Mouse (Mus musculus): ENCODE measurements around the gene Elmo1. TPM values are rescaled to one million over a fixed set of nuclear protein-coding genes. Genes with fewer than 3 reads are reported as not detected.

Gene Elmo1
- polyA plus RNA-seq, 1 experiment from 2014 or later: 31.3 TPM

DNA sequence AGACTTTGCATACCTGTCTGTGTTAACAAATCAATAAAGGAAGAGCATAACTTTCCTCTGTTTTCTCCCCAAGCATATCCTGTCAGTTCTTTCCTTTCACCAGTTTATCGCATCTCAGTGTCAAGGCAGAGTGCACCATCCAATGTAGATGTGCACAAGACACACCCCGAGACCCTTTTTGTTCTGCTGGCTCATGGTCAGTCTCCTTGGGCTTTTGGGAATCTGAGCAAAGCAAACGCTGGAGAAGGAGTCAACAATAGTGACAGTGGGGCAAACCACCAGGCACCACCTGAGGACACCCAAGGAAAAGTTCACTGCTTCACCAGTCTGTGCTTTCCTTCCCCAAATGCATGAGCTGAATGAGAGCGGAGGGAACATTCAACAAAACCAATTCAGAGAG lies 56.5 kb downstream of the Elmo1 start:
- no peak overlapping the region for H3K27ac ChIP-seq
- H3K36me3 ChIP-seq (ENCODE audit: inconsistent target): no peaks in the 10 kb centered on the region
- WGBS (ENCODE audit: missing documents): 94% methylated on average over 4 of the region's 4 CpGs
- H3K79me2 ChIP-seq (ENCODE audit: inconsistent target): peaks cover 94% of the 10 kb centered on the region
- H3K4me3 ChIP-seq (ENCODE audit: inconsistent target): no peak overlapping the region

GRCm38 (mm10) chr13:20147736-20148135 lies 57.3 kb downstream of the Elmo1 start:
- H3K27ac ChIP-seq: no peak overlapping the region
- 100% methylated on average over 4 of the region's 4 CpGs for WGBS (ENCODE audit: missing documents)
- no peaks in the 10 kb centered on the region for H3K36me3 ChIP-seq (ENCODE audit: inconsistent target)
- H3K79me2 ChIP-seq (ENCODE audit: inconsistent target): peaks cover 94% of the 10 kb centered on the region
- no peak overlapping the region for H3K4me3 ChIP-seq (ENCODE audit: inconsistent target)

GRCm38 (mm10) chr13:20150130-20150835 lies 59.9 kb downstream of the Elmo1 start:
- WGBS (ENCODE audit: missing documents): 93% methylated on average over 11 of the region's 11 CpGs
- Histone ChIP-seq H3K4me3 (ENCODE audit: inconsistent target) (no peak overlapping the region), H3K79me2 (ENCODE audit: inconsistent target) (peaks cover 94% of the 10 kb centered on the region), H3K27ac (no peak overlapping the region), H3K36me3 (ENCODE audit: inconsistent target) (no peaks in the 10 kb centered on the region)

- peak overlapping the region; percentile 78 for H3K27ac ChIP-seq
- H3K36me3 ChIP-seq (ENCODE audit: inconsistent target): no peaks in the 10 kb centered on the region
- H3K4me3 ChIP-seq (ENCODE audit: inconsistent target): no peak overlapping the region
- 14% methylated on average over 4 of the region's 4 CpGs for WGBS (ENCODE audit: missing documents)
- H3K79me2 ChIP-seq (ENCODE audit: inconsistent target): peaks cover 94% of the 10 kb centered on the region
These were observed 61.0 kb downstream of the Elmo1 start for GRCm38 (mm10) chr13:20151302-20151978.

- 100% methylated on average over 1 of the region's 1 CpGs for WGBS (ENCODE audit: missing documents)
- H3K27ac ChIP-seq: no peak overlapping the region
- peaks cover 100% of the 10 kb centered on the region for H3K79me2 ChIP-seq (ENCODE audit: inconsistent target)
- H3K4me3 ChIP-seq (ENCODE audit: inconsistent target): no peak overlapping the region
- no peaks in the 10 kb centered on the region for H3K36me3 ChIP-seq (ENCODE audit: inconsistent target)
These were observed 66.7 kb downstream of the Elmo1 start for GRCm38 (mm10) chr13:20157059-20157458.

- peaks cover 100% of the 10 kb centered on the region for H3K79me2 ChIP-seq (ENCODE audit: inconsistent target)
- no peaks in the 10 kb centered on the region for H3K36me3 ChIP-seq (ENCODE audit: inconsistent target)
- no peak overlapping the region for H3K27ac ChIP-seq
- H3K4me3 ChIP-seq (ENCODE audit: inconsistent target): no peak overlapping the region
- 73% methylated on average over 5 of the region's 5 CpGs for WGBS (ENCODE audit: missing documents)
These were observed 67.1 kb downstream of the Elmo1 start for GRCm38 (mm10) chr13:20157529-20157928.

DNA sequence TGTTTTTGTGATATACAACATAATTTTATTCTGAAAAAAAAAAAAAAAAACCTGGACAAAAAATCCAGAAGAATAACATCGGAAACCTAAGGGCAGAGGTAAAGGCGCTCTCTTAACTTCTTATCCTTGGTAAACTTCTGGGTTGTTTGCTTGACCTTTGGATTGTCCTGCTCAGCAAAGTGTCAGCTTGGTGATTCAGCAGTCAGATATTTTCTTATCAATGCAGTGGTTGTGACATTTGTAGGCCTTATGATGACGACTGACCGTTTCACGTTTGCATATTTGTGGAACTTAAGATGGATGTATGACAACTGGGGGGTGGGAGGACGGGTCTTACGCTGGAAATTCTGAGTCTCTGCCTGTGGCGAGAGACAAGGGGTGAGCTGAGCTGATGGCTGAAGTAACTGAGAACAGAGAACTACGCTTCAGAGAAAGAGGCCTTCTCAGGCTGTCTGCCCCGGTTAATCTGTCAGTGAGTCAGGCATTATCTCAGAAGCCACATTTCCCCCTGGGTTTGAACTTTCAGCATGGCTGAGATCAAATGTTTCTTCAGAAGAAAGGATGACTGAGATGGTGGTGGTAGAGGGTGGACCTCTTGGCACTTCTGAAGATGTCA lies 73.1 kb downstream of the Elmo1 start:
- Histone ChIP-seq H3K4me3 (ENCODE audit: inconsistent target) (no peak overlapping the region), H3K79me2 (ENCODE audit: inconsistent target) (peaks cover 100% of the 10 kb centered on the region), H3K36me3 (ENCODE audit: inconsistent target) (no peaks in the 10 kb centered on the region), H3K27ac (no peak overlapping the region)
- 66% methylated on average over 10 of the region's 10 CpGs for WGBS (ENCODE audit: missing documents)

- H3K27ac ChIP-seq: no peak overlapping the region
- WGBS (ENCODE audit: missing documents): 55% methylated on average over 2 of the region's 2 CpGs
- H3K4me3 ChIP-seq (ENCODE audit: inconsistent target): no peak overlapping the region
- no peaks in the 10 kb centered on the region for H3K36me3 ChIP-seq (ENCODE audit: inconsistent target)
- peaks cover 96% of the 10 kb centered on the region for H3K79me2 ChIP-seq (ENCODE audit: inconsistent target)
These were observed 74.4 kb downstream of the Elmo1 start for GRCm38 (mm10) chr13:20164837-20165236.

- peak overlapping the region; percentile 5; the same call in 1 of the 2 replicates for H3K27ac ChIP-seq
- H3K4me3 ChIP-seq (ENCODE audit: inconsistent target): no peak overlapping the region
- peaks cover 84% of the 10 kb centered on the region for H3K79me2 ChIP-seq (ENCODE audit: inconsistent target)
- H3K36me3 ChIP-seq (ENCODE audit: inconsistent target): no peaks in the 10 kb centered on the region
- WGBS (ENCODE audit: missing documents): 46% methylated on average over 10 of the region's 10 CpGs
These were observed 83.7 kb downstream of the Elmo1 start for GRCm38 (mm10) chr13:20173987-20174654.

DNA sequence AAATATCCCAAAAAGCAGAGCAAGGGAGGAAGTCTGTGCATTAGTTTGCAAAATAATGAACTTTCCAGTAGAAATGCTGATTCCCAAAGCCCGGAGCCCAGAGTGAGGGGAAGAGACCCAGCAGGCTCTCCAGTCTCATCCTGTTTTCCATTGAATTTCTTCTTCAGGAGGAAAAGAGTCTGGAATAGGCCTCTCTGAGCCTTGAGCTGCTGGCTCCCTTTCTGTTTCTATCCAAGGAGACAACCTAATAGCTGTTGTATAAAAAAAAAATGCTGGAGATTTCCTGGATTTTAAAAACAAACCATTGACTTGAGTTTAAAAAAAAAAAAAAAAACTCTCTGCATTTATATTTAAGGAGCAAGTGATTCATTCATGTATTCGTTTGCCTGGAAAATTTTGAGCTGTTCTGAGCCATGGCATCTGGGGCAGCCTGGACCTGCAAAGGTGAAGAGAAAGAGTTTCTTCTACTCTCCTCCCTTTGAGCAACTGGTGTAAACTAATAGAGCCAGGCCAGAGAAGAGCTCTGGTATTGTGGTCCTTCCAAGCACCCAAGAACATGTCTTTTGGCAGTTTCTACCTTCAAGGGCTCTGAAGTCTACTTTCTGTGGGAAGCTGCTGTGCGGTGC lies 84.4 kb downstream of the Elmo1 start:
- Histone ChIP-seq H3K4me3 (ENCODE audit: inconsistent target) (no peak overlapping the region), H3K79me2 (ENCODE audit: inconsistent target) (peaks cover 88% of the 10 kb centered on the region), H3K36me3 (ENCODE audit: inconsistent target) (no peaks in the 10 kb centered on the region), H3K27ac (peak overlapping the region; percentile 5; the same call in 1 of the 2 replicates)
- 68% methylated on average over 3 of the region's 3 CpGs for WGBS (ENCODE audit: missing documents)

DNA sequence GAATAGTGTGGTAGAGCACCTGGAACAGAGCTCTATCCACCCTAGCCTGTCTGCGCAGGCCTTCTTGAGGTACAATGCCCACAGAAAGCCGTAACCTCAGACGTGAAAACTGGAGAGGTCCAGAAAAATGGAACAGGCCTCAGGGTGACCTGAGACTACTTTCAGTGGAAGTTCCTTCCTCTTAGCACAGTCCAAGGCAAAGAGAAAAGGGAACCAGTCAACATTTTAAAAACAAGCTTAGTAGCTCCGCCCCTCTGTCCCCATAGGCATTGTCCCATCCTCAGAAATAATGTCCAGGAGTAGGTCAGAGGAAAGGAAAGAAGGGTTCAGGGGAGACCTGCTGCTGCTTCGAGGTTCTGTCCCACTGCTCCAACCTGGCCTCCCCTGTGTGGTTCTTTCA lies 90.3 kb downstream of the Elmo1 start:
- Histone ChIP-seq H3K79me2 (ENCODE audit: inconsistent target) (peaks cover 74% of the 10 kb centered on the region), H3K27ac (peak overlapping the region; percentile 83), H3K4me3 (ENCODE audit: inconsistent target) (no peak overlapping the region), H3K36me3 (ENCODE audit: inconsistent target) (no peaks in the 10 kb centered on the region)
- 13% methylated on average over 5 of the region's 5 CpGs for WGBS (ENCODE audit: missing documents)

GRCm38 (mm10) chr13:20181321-20181720 lies 90.9 kb downstream of the Elmo1 start:
- H3K27ac ChIP-seq: peak overlapping the region; percentile 83
- H3K4me3 ChIP-seq (ENCODE audit: inconsistent target): no peak overlapping the region
- H3K79me2 ChIP-seq (ENCODE audit: inconsistent target): peaks cover 74% of the 10 kb centered on the region
- WGBS (ENCODE audit: missing documents): 19% methylated on average over 4 of the region's 4 CpGs
- H3K36me3 ChIP-seq (ENCODE audit: inconsistent target): no peaks in the 10 kb centered on the region

GRCm38 (mm10) chr13:20182239-20182825 lies 91.9 kb downstream of the Elmo1 start:
- WGBS (ENCODE audit: missing documents): 94% methylated on average over 6 of the region's 6 CpGs

More at GRCm38 (mm10) chr13:20182239-20182825, 91.9 kb downstream of the Elmo1 start:
- peaks cover 75% of the 10 kb centered on the region for H3K79me2 ChIP-seq (ENCODE audit: inconsistent target)
- no peak overlapping the region for H3K4me3 ChIP-seq (ENCODE audit: inconsistent target)
- no peaks in the 10 kb centered on the region for H3K36me3 ChIP-seq (ENCODE audit: inconsistent target)
- H3K27ac ChIP-seq: peak overlapping the region; percentile 83

Data from macrophage (primary cell).